Mouse (Mus musculus): ENCODE measurements around the gene Snx29. TPM values are rescaled to one million over a fixed set of nuclear protein-coding genes. Genes with fewer than 3 reads are reported as not detected.

Gene Snx29
- polyA plus RNA-seq, 1 experiment from 2014 or later = 15.3 TPM

DNA sequence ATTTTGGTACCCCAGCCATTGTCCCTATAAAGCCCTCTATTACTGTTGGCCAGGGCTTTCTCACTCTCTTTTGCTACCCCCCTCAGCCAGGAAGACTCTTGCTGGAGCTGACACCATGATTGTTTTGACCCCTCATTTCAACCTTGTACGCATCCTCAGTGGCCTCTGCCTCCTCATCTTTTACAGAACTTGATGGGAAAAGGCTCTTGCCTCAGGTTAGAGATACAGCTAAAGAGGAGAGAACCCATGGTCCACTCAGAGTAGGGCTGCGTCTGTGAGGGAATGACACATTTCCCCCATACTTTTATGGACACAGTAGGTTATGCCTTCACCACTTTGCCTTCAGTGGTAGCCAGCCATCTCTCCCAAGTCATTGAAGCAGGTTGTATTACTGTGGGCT, 431.4 kb downstream of the Snx29 start:
- Histone ChIP-seq H3K36me3 (ENCODE audit: control insufficient read depth, insufficient read depth, low read length) (no peaks in the 10 kb centered on the region), H3K27me3 (ENCODE audit: control insufficient read depth, insufficient read depth, low read length) (no peaks in the 10 kb centered on the region), H3K4me3 (ENCODE audit: low read depth, low read length) (no peak overlapping the region), H3K4me1 (replicated peaks; ENCODE audit: control insufficient read depth, insufficient read depth, low read length) (no peaks in the 10 kb centered on the region), H3K4me2 (replicated peaks; ENCODE audit: low read depth, low read length) (no peak overlapping the region), H3K9ac (ENCODE audit: low read depth, low read length) (no peak overlapping the region), H3K9me3 (ENCODE audit: control insufficient read depth, low read length) (no peaks in the 10 kb centered on the region), H3K27ac (ENCODE audit: low read depth, low read length) (no peak overlapping the region)
- DNase-seq (ENCODE audit: low spot score) (no peak), ATAC-seq (ENCODE audit: low FRiP score) (no peak)
- WGBS = 93% methylated on average over 2 of the region's 2 CpGs

DNA sequence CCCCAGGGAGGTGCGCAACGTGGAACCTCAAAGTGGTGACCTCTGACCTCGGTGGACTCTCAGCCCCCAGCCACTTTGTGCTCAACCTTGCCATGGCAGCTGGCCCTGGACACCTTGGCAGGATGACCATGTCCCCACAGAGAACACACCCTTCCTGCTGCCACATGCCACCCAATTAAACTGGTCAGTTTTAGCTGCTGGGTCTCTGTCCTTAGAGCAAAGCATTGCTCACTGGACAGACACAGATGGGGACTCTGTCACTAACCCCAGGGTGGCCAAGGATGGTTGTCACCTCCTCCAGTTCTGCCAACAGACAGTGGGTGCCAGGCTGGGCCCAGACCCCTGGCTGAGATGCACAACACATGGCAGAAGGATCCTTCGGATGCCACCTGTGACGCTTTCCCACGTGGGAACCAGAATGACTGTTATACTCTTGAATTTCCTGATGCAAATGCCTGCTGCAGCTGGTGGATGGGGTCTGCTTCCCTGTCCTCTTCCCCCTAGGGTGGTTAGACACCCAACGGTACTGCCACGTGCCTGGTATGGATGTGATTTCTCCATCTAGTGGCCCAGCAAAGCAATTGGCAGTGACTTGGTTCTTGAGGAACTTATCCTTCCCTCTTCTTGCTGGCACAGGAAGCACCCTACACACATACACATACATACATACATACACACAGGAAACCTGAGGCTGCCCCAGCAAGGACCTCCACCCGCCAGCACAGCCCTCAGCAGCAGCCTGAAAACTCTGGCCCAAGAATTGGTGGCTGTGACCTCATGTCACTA, 432.8 kb downstream of the Snx29 start:
- no peak for ATAC-seq (ENCODE audit: low FRiP score)
- DNase-seq (ENCODE audit: low spot score) = no peak
- 88% methylated on average over 9 of the region's 9 CpGs for WGBS

DNA sequence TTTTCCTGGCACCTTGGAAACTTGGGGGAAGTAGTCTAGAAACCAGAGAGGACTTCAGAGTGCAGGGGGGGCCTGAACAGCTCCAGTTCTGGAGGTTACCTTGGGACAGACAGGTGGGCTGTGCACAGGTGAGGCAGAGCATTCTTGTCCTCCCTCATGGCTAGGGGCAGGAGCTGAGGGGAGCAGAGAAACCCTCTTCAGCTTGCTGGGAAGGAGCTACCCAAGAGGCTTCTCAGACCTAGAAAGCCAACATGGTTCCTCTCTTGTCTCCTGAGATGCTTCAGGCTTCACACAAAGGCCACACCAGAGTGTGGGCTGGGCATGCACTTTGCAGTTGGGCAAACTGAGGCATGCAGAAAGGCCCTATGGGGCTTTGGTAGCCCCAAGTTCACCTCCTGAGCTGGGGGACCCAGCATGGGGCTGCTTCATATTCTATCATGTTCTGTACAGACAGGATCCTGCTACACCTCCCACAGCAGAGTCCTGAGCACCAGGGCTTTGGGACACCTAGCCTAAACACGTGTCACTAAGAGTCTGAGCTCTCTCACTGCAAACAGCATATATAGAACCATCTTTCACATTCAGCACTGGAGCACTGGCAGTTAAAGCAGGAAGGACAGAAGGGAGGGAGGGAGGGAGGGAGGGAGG, 434.0 kb downstream of the Snx29 start:
- Histone ChIP-seq H3K27ac (ENCODE audit: low read depth, low read length) (no peak overlapping the region), H3K4me3 (ENCODE audit: low read depth, low read length) (no peak overlapping the region), H3K4me1 (replicated peaks; ENCODE audit: control insufficient read depth, insufficient read depth, low read length) (no peaks in the 10 kb centered on the region), H3K27me3 (ENCODE audit: control insufficient read depth, insufficient read depth, low read length) (no peaks in the 10 kb centered on the region), H3K9ac (ENCODE audit: low read depth, low read length) (no peak overlapping the region), H3K9me3 (ENCODE audit: control insufficient read depth, low read length) (no peaks in the 10 kb centered on the region), H3K36me3 (ENCODE audit: control insufficient read depth, insufficient read depth, low read length) (no peaks in the 10 kb centered on the region), H3K4me2 (replicated peaks; ENCODE audit: low read depth, low read length) (no peak overlapping the region)
- DNase-seq (ENCODE audit: low spot score) (no peak), ATAC-seq (ENCODE audit: low FRiP score) (no peak)
- WGBS = 85% methylated on average over 1 of the region's 1 CpGs

More for the DNA sequence above, 432.8 kb downstream of the Snx29 start:
- Histone ChIP-seq H3K27me3 (ENCODE audit: control insufficient read depth, insufficient read depth, low read length) (no peaks in the 10 kb centered on the region), H3K9me3 (ENCODE audit: control insufficient read depth, low read length) (no peaks in the 10 kb centered on the region), H3K4me3 (ENCODE audit: low read depth, low read length) (no peak overlapping the region), H3K4me1 (replicated peaks; ENCODE audit: control insufficient read depth, insufficient read depth, low read length) (no peaks in the 10 kb centered on the region), H3K36me3 (ENCODE audit: control insufficient read depth, insufficient read depth, low read length) (no peaks in the 10 kb centered on the region), H3K4me2 (replicated peaks; ENCODE audit: low read depth, low read length) (no peak overlapping the region), H3K9ac (ENCODE audit: low read depth, low read length) (no peak overlapping the region), H3K27ac (ENCODE audit: low read depth, low read length) (no peak overlapping the region)

DNA sequence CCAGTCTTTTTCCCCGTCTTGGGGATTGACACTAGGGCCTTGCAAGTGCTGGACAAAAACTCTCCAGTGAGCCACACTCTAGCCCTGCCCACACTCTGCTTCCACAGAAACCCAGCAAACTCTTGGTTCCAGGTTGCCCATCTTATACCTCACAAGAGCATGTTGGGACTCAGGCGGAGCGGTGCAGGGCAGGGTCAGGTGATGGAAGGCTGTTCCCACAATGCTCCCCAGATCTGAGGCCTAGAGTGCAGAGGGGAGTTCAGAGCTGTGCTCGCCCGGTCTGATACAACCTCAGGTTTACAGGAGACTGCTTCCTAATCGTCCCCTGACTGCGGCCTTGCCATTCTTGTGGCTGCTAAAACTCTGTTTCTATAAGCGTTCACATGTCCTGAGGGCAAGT, 434.8 kb downstream of the Snx29 start:
- H3K27ac ChIP-seq (ENCODE audit: low read depth, low read length) = no peak overlapping the region
- H3K27me3 ChIP-seq (ENCODE audit: control insufficient read depth, insufficient read depth, low read length) = no peaks in the 10 kb centered on the region
- no peak overlapping the region for H3K4me3 ChIP-seq (ENCODE audit: low read depth, low read length)
- H3K4me1 ChIP-seq (replicated peaks; ENCODE audit: control insufficient read depth, insufficient read depth, low read length) = no peaks in the 10 kb centered on the region
- no peak for DNase-seq (ENCODE audit: low spot score)
- ATAC-seq (ENCODE audit: low FRiP score) = no peak
- H3K36me3 ChIP-seq (ENCODE audit: control insufficient read depth, insufficient read depth, low read length) = no peaks in the 10 kb centered on the region
- H3K9ac ChIP-seq (ENCODE audit: low read depth, low read length) = no peak overlapping the region
- 89% methylated on average over 8 of the region's 8 CpGs for WGBS
- no peaks in the 10 kb centered on the region for H3K9me3 ChIP-seq (ENCODE audit: control insufficient read depth, low read length)
- no peak overlapping the region for H3K4me2 ChIP-seq (replicated peaks; ENCODE audit: low read depth, low read length)

DNA sequence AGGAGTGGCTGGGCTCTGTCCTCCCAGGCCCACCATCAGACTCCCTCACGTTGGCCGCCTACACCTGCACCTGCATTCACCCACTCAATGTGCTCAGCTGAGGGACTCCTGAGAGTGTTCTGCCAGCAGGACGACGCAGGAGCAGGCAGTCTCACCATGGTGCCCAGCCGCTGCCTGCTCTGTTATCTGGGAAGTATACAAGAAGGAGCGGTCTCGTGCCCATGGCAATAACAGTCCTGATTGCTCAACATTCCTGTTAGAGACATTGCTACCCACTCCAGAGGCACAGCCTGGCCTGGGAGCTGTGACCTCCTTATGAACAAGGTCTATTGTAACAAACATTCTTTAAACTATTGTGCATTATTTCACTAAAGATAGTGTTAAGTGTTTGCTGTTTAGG, 435.2 kb downstream of the Snx29 start:
- Histone ChIP-seq H3K4me1 (replicated peaks; ENCODE audit: control insufficient read depth, insufficient read depth, low read length) (no peaks in the 10 kb centered on the region), H3K36me3 (ENCODE audit: control insufficient read depth, insufficient read depth, low read length) (no peaks in the 10 kb centered on the region), H3K4me3 (ENCODE audit: low read depth, low read length) (no peak overlapping the region), H3K27ac (ENCODE audit: low read depth, low read length) (no peak overlapping the region), H3K9me3 (ENCODE audit: control insufficient read depth, low read length) (no peaks in the 10 kb centered on the region), H3K27me3 (ENCODE audit: control insufficient read depth, insufficient read depth, low read length) (no peaks in the 10 kb centered on the region), H3K4me2 (replicated peaks; ENCODE audit: low read depth, low read length) (no peak overlapping the region), H3K9ac (ENCODE audit: low read depth, low read length) (no peak overlapping the region)
- WGBS = 87% methylated on average over 7 of the region's 7 CpGs
- ATAC-seq (ENCODE audit: low FRiP score) (no peak), DNase-seq (ENCODE audit: low spot score) (no peak)

DNA sequence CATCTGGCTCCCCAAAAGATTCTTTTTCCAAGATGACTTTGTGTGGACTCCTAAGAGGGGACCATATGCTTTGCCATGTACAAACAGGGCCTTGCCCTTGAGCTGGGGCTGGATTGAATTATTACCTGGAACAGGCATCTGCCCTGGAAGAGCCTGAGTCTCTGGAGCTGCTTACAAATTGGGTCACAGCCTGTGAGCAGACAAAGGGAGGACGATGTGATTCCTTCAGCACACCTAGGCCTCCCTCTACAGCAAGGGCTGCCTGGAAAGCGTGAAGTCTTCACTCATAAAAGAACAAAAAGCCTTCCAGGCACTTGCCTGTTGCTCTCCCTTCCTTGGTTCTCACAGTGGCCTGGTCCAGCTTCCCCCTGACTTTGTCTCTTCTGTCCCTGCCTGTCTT, 449.6 kb downstream of the Snx29 start:
- H3K9ac ChIP-seq (ENCODE audit: low read depth, low read length) = no peak overlapping the region
- H3K27ac ChIP-seq (ENCODE audit: low read depth, low read length) = no peak overlapping the region
- H3K4me2 ChIP-seq (replicated peaks; ENCODE audit: low read depth, low read length) = no peak overlapping the region
- H3K27me3 ChIP-seq (ENCODE audit: control insufficient read depth, insufficient read depth, low read length) = no peaks in the 10 kb centered on the region
- WGBS = 85% methylated on average over 2 of the region's 2 CpGs
- ATAC-seq (ENCODE audit: low FRiP score) (no peak), DNase-seq (ENCODE audit: low spot score) (no peak)
- H3K9me3 ChIP-seq (ENCODE audit: control insufficient read depth, low read length) = no peaks in the 10 kb centered on the region
- H3K4me3 ChIP-seq (ENCODE audit: low read depth, low read length) = no peak overlapping the region
- H3K4me1 ChIP-seq (replicated peaks; ENCODE audit: control insufficient read depth, insufficient read depth, low read length) = no peaks in the 10 kb centered on the region
- H3K36me3 ChIP-seq (ENCODE audit: control insufficient read depth, insufficient read depth, low read length) = no peaks in the 10 kb centered on the region

DNA sequence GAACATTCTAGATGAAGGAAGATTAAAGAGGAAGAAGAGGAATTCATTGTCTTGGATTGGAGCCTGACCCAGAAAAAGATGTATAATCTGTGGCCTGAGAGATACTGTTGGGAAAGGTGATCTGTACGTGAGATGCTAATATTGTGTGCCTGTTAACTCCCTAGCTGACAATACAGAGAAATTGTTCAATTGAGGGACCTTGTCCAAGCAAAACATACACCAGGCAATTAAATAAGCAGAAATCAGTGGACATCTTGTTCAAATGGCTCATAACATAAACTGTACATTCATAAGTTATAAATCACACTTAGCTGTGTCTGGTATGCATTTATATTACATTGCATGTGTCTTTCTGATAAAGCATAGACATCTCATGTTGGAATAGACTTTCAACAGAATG, 451.6 kb downstream of the Snx29 start:
- WGBS = 88% methylated on average over 1 of the region's 1 CpGs
- Histone ChIP-seq H3K4me3 (ENCODE audit: low read depth, low read length) (no peak overlapping the region), H3K4me2 (replicated peaks; ENCODE audit: low read depth, low read length) (no peak overlapping the region), H3K27me3 (ENCODE audit: control insufficient read depth, insufficient read depth, low read length) (no peaks in the 10 kb centered on the region), H3K4me1 (replicated peaks; ENCODE audit: control insufficient read depth, insufficient read depth, low read length) (no peaks in the 10 kb centered on the region), H3K9ac (ENCODE audit: low read depth, low read length) (no peak overlapping the region), H3K9me3 (ENCODE audit: control insufficient read depth, low read length) (no peaks in the 10 kb centered on the region), H3K36me3 (ENCODE audit: control insufficient read depth, insufficient read depth, low read length) (no peaks in the 10 kb centered on the region), H3K27ac (ENCODE audit: low read depth, low read length) (no peak overlapping the region)
- ATAC-seq (ENCODE audit: low FRiP score) (no peak), DNase-seq (ENCODE audit: low spot score) (no peak)

DNA sequence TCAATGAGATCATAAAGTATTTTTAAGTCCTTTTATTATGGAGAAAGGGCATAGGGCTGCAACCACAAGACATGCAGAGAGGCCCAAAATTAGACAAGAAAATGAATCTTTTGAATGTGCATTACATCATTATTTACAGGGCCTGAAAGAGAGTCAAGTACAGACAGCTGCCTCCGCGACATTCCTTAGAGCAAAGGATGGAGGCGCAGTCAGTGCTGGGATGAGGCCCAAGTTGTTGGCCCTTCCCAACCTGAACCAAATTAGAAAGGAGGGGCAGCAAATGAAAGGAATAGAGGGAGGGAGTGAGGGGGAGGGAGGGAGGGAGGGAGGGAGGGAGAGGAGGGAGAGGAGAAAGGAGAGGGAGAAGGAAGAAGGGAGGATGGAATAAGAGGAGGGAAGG, 453.8 kb downstream of the Snx29 start:
- 83% methylated on average over 3 of the region's 3 CpGs for WGBS
- no peak for DNase-seq (ENCODE audit: low spot score)
- H3K9me3 ChIP-seq (ENCODE audit: control insufficient read depth, low read length) = no peaks in the 10 kb centered on the region
- H3K4me3 ChIP-seq (ENCODE audit: low read depth, low read length) = no peak overlapping the region
- no peak overlapping the region for H3K9ac ChIP-seq (ENCODE audit: low read depth, low read length)
- H3K27ac ChIP-seq (ENCODE audit: low read depth, low read length) = no peak overlapping the region
- H3K4me1 ChIP-seq (replicated peaks; ENCODE audit: control insufficient read depth, insufficient read depth, low read length) = no peaks in the 10 kb centered on the region
- no peaks in the 10 kb centered on the region for H3K36me3 ChIP-seq (ENCODE audit: control insufficient read depth, insufficient read depth, low read length)
- no peak overlapping the region for H3K4me2 ChIP-seq (replicated peaks; ENCODE audit: low read depth, low read length)
- ATAC-seq (ENCODE audit: low FRiP score) = no peak
- H3K27me3 ChIP-seq (ENCODE audit: control insufficient read depth, insufficient read depth, low read length) = no peaks in the 10 kb centered on the region

DNA sequence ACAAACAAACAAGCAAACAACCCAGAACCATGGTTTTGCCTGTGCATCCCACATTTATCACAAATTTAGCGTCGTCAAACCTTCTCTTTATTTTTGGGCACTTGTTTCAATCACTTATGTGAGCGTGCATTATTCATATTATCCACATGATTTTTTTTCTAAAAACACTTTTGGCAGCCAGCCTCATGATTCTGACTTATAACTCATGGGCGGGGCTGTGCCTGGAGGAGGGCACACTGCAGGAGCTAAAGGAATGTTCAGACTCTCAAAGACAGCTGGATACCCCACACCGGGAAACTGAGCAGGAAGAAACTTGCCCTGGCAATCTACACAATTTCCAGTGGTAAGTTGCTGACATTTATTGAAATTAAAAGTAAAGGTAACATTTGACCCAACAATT, 455.5 kb downstream of the Snx29 start:
- H3K4me2 ChIP-seq (replicated peaks; ENCODE audit: low read depth, low read length) = no peak overlapping the region
- H3K27me3 ChIP-seq (ENCODE audit: control insufficient read depth, insufficient read depth, low read length) = no peaks in the 10 kb centered on the region
- no peak overlapping the region for H3K4me3 ChIP-seq (ENCODE audit: low read depth, low read length)
- no peak for ATAC-seq (ENCODE audit: low FRiP score)
- no peaks in the 10 kb centered on the region for H3K9me3 ChIP-seq (ENCODE audit: control insufficient read depth, low read length)
- DNase-seq (ENCODE audit: low spot score) = no peak
- H3K9ac ChIP-seq (ENCODE audit: low read depth, low read length) = no peak overlapping the region
- H3K4me1 ChIP-seq (replicated peaks; ENCODE audit: control insufficient read depth, insufficient read depth, low read length) = no peaks in the 10 kb centered on the region
- 87% methylated on average over 5 of the region's 5 CpGs for WGBS
- H3K27ac ChIP-seq (ENCODE audit: low read depth, low read length) = no peak overlapping the region
- H3K36me3 ChIP-seq (ENCODE audit: control insufficient read depth, insufficient read depth, low read length) = no peaks in the 10 kb centered on the region

Data from hindbrain, embryonic 11.5 days (tissue).